Comparison of ENCODE assay signal across 22 mouse cellular contexts in genomic region chr14:30821136-30821535, GRCm38 (mm10).
"Had no signal": no experiment of that assay in that cellular context is flagged by ENCODE, and none has a peak within 500 bp of the region (broad histone marks: within the 10 kb centered on the region; RNA-seq: fewer than 3 reads in every experiment).

No protein-coding gene starts in this region.

- H3K9me3 ChIP-seq: kidney, embryonic 15.5 days; limb, embryonic 13.5 days; lung, embryonic 15.5 days had no signal

- H3K27ac ChIP-seq: kidney, embryonic 15.5 days; left cerebral cortex, adult 2 months; limb, embryonic 13.5 days; liver, embryonic 14.5 days; lung, embryonic 15.5 days; stomach, postnatal 0 days had no signal

- ATAC-seq: liver, postnatal 0 days had no signal

- H3K4me3 ChIP-seq: kidney, embryonic 15.5 days; left cerebral cortex, adult 2 months; limb, embryonic 13.5 days; lung, embryonic 15.5 days had no signal

- H3K27me3 ChIP-seq: kidney, embryonic 15.5 days; limb, embryonic 13.5 days; lung, embryonic 15.5 days had no signal

- DNase-seq: kidney, adult 8-10 months; kidney, postnatal 10 days; kidney, postnatal 36 days; layer of hippocampus, postnatal 36 days; liver; liver, postnatal 0 days; lung, postnatal 14 days; lung, postnatal 4 days; midbrain, embryonic 14.5 days; right cerebral cortex, adult 18-20 months; right cerebral cortex, postnatal 14 days; right cerebral cortex, postnatal 4 days; thymus, adult 2 months; thymus, postnatal 14 days; thymus, postnatal 4 days had no signal

- H3K4me2 ChIP-seq: kidney, embryonic 15.5 days; limb, embryonic 13.5 days; lung, embryonic 15.5 days; midbrain, embryonic 11.5 days had no signal

- H3K9ac ChIP-seq: kidney, embryonic 15.5 days; limb, embryonic 13.5 days; liver, embryonic 14.5 days; liver, postnatal 0 days; lung, embryonic 15.5 days had no signal
